Mouse (Mus musculus): Measurements from ENCODE around the gene Ppp1r32. TPM values are rescaled to one million over a fixed set of nuclear protein-coding genes. Genes with fewer than 3 reads are reported as not detected.

The Ppp1r32 gene
- polyA plus RNA-seq (2014; fragmentation: Nextera tagmentation; extraction: Ambion mirVana): 0.14 TPM in 1 of 2 replicates, not detected in the other

DNA sequence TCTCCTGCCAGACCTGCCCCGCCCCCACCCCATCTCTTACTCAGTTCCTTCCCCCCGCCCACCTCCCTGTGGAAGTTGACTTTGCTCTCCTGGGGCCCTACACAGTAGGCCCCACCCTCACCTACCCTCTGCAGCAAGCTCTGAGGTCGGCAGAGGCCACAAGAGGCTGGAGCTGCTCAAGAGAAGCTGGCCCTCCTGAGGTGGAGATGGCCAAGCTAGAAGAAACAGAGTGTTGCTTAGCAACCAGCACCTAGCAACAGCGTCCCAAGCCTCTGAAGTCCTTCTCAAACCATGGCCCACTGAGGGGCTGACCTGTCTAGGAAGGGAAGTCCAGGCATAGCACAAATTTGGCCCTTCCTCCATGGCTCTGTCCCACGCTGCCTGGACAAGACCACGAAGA is at the start of gene Ppp1r32:
Gene Ppp1r32, minus strand, starts transcription at position 226 of the 400 bp plus-strand sequence.
- Histone ChIP-seq H3K4me3 (ENCODE audit: low read depth, low read length) (no peak within 1 kb of the TSS), H3K9ac (ENCODE audit: low read length) (no peak within 1 kb of the TSS), H3K36me3 (ENCODE audit: control insufficient read depth, insufficient read depth, low read length) (no peaks in the 10 kb centered on the region), H3K9me3 (ENCODE audit: control insufficient read depth, low read length) (no peaks in the 10 kb centered on the region), H3K4me2 (ENCODE audit: low read length) (no peak within 1 kb of the TSS), H3K27me3 (replicated peaks; ENCODE audit: control insufficient read depth, insufficient read depth, low read length) (peaks cover 6% of the 10 kb centered on the region), H3K27ac (ENCODE audit: low read depth) (no peak within 1 kb of the TSS), H3K4me1 (replicated peaks; ENCODE audit: control insufficient read depth, insufficient read depth, low read length) (no peaks in the 10 kb centered on the region)
- 0 out of 2 replicates have a peak, but pooled peaks have one; percentile 13 for ATAC-seq (replicated peaks; ENCODE audit: low FRiP score, low TSS enrichment, low read depth)
- no peak for DNase-seq (ENCODE audit: low spot score)
- WGBS: 28% methylated on average over 6 of the region's 6 CpGs

GRCm38 (mm10) chr19:10530082-10530481 is 47.4 kb upstream of the Ppp1r32 start:
- H3K27me3 ChIP-seq (replicated peaks; ENCODE audit: control insufficient read depth, insufficient read depth, low read length): no peaks in the 10 kb centered on the region
- ATAC-seq (replicated peaks; ENCODE audit: low FRiP score, low TSS enrichment, low read depth) (no peak), DNase-seq (ENCODE audit: low spot score) (no peak)
- no peak overlapping the region for H3K27ac ChIP-seq (ENCODE audit: low read depth)
- 97% methylated on average over 1 of the region's 1 CpGs for WGBS
- peaks cover 15% of the 10 kb centered on the region for H3K4me1 ChIP-seq (replicated peaks; ENCODE audit: control insufficient read depth, insufficient read depth, low read length)
- H3K9ac ChIP-seq (ENCODE audit: low read length): no peak overlapping the region
- H3K9me3 ChIP-seq (ENCODE audit: control insufficient read depth, low read length): no peaks in the 10 kb centered on the region
- no peak overlapping the region for H3K4me2 ChIP-seq (ENCODE audit: low read length)
- H3K36me3 ChIP-seq (ENCODE audit: control insufficient read depth, insufficient read depth, low read length): peaks cover 76% of the 10 kb centered on the region
- no peak overlapping the region for H3K4me3 ChIP-seq (ENCODE audit: low read depth, low read length)

- DNase-seq (ENCODE audit: low spot score): no peak
- WGBS: under 1% methylated on average over 11 of the region's 11 CpGs
Observed at GRCm38 (mm10) chr19:10525910-10526309, 43.2 kb upstream of the Ppp1r32 start, which contains the start of gene Sdhaf2. Gene Sdhaf2, minus strand, starts transcription at chr19:10526142.

DNA sequence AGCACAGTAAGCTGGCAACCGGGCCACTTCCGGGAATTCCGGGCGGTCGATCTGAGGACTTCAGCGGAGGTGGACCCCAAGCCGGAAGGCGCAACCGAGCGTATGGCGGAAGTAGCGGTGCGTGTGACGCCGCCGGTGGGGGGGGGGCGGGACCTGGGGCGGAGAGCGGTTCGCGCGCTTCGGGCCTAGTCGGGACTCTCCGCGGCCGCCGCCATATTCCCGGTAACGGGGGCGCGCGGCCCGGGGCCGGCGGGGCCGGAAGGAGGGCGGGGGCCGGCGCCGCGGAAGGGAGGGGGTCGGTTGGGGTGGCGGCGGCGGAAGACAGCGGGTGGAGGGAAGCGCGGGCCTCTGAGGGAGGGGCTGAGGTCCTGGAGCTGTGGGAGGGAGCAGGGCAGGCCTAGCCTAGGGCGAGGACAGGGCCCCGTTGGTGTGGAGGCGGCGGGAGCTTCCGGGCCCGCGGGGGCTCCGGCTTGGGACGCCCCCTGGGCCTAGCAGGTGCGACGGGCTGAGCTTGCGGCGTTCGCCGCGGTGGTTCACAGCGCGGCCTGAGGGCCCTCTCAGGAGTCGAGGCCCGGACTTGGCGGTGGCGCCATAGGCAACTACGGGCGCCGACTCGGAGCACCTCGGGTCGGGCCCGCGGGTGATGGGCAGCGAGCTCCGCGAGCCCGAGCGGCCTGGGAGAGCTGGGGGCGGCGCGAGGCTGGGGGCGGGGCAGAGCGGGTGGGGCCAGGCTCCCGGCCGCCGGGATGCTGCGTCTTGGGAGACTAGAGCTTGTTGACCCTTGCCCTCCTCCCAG is 42.6 kb upstream of the Ppp1r32 start, which contains the start of gene Cpsf7:
Gene Cpsf7, plus strand, starts transcription at position 161 of the 796 bp plus-strand sequence.
- DNase-seq (ENCODE audit: low spot score): peak; percentile 95
- Histone ChIP-seq H3K4me3 (ENCODE audit: low read depth, low read length) (peak within 1 kb of the TSS; percentile 96), H3K9me3 (ENCODE audit: control insufficient read depth, low read length) (no peaks in the 10 kb centered on the region), H3K36me3 (ENCODE audit: control insufficient read depth, insufficient read depth, low read length) (peaks cover 30% of the 10 kb centered on the region), H3K27ac (ENCODE audit: low read depth) (peak within 1 kb of the TSS; percentile 98), H3K4me1 (replicated peaks; ENCODE audit: control insufficient read depth, insufficient read depth, low read length) (peaks cover 20% of the 10 kb centered on the region), H3K27me3 (replicated peaks; ENCODE audit: control insufficient read depth, insufficient read depth, low read length) (no peaks in the 10 kb centered on the region), H3K9ac (ENCODE audit: low read length) (peak within 1 kb of the TSS; percentile 97), H3K4me2 (ENCODE audit: low read length) (peak within 1 kb of the TSS; percentile 83)
- WGBS: 1% methylated on average over 69 of the region's 93 CpGs
- ATAC-seq (replicated peaks; ENCODE audit: low FRiP score, low TSS enrichment, low read depth): peak; percentile 95

More at GRCm38 (mm10) chr19:10525910-10526309, 43.2 kb upstream of the Ppp1r32 start, which contains the start of gene Sdhaf2:
- Histone ChIP-seq H3K9ac (ENCODE audit: low read length) (peak within 1 kb of the TSS; percentile 97), H3K4me2 (ENCODE audit: low read length) (peak within 1 kb of the TSS; percentile 83), H3K9me3 (ENCODE audit: control insufficient read depth, low read length) (no peaks in the 10 kb centered on the region), H3K4me3 (ENCODE audit: low read depth, low read length) (peak within 1 kb of the TSS; percentile 96), H3K27ac (ENCODE audit: low read depth) (peak within 1 kb of the TSS; percentile 98), H3K36me3 (ENCODE audit: control insufficient read depth, insufficient read depth, low read length) (peaks cover 36% of the 10 kb centered on the region), H3K4me1 (replicated peaks; ENCODE audit: control insufficient read depth, insufficient read depth, low read length) (peaks cover 20% of the 10 kb centered on the region), H3K27me3 (replicated peaks; ENCODE audit: control insufficient read depth, insufficient read depth, low read length) (no peaks in the 10 kb centered on the region)
- ATAC-seq (replicated peaks; ENCODE audit: low FRiP score, low TSS enrichment, low read depth): no peak

DNA sequence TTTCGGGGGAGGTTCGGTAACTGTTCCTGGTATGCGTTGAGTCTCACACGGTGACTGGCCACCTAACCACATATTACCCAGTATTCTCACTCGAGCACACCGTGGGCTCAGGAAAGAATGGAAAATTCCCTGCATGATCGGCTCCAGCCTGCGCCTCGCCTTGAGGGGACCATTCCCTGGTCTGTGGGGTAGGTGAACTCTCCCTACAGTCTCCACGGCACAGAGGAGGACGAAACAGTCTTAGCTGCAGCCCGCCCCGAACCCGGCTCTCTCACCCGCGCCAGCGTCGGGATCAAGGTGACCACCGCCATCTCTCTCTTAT is 42.0 kb upstream of the Ppp1r32 start:
- Histone ChIP-seq H3K9ac (ENCODE audit: low read length) (peak overlapping the region; percentile 97), H3K27me3 (replicated peaks; ENCODE audit: control insufficient read depth, insufficient read depth, low read length) (no peaks in the 10 kb centered on the region), H3K27ac (ENCODE audit: low read depth) (peak overlapping the region; percentile 98), H3K4me3 (ENCODE audit: low read depth, low read length) (peak overlapping the region; percentile 96), H3K9me3 (ENCODE audit: control insufficient read depth, low read length) (no peaks in the 10 kb centered on the region), H3K4me2 (ENCODE audit: low read length) (peak overlapping the region; percentile 83), H3K36me3 (ENCODE audit: control insufficient read depth, insufficient read depth, low read length) (peaks cover 25% of the 10 kb centered on the region), H3K4me1 (replicated peaks; ENCODE audit: control insufficient read depth, insufficient read depth, low read length) (peaks cover 20% of the 10 kb centered on the region)
- ATAC-seq (replicated peaks; ENCODE audit: low FRiP score, low TSS enrichment, low read depth): no peak
- 1% methylated on average over 19 of the region's 19 CpGs for WGBS
- no peak for DNase-seq (ENCODE audit: low spot score)

DNA sequence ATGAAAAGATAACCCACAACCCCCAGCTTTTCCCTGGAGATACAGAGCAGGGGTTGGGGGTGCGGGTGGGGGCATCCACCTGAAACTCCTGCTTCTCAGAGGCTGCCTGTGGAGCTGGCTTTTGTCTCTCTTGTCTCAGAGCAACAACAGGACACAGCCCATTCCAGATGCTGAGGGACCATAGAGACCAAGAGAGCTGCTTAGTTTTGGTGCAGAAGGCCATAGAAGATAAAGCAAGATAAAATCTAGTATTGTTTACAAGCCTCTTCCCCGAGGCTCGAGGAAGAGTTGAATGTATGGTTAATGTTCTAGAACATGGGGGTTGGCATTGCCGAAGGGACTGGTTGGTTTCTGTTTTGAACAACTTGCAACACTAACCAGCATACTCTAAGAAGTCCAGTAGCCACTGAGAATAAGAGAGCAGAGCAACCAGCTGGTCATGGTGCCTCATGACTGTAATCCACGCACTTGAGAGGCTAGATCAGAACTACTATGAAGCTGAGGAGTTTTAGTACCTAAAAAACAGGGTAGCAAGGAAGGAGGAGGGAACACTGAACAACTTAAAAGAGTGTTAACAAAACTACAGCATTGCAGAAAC is 40.9 kb upstream of the Ppp1r32 start:
- 70% methylated on average over 5 of the region's 5 CpGs for WGBS
- DNase-seq (ENCODE audit: low spot score): no peak
- H3K9ac ChIP-seq (ENCODE audit: low read length): peak overlapping the region; percentile 97; the same call in 1 of the 2 replicates
- no peaks in the 10 kb centered on the region for H3K27me3 ChIP-seq (replicated peaks; ENCODE audit: control insufficient read depth, insufficient read depth, low read length)
- H3K9me3 ChIP-seq (ENCODE audit: control insufficient read depth, low read length): no peaks in the 10 kb centered on the region
- H3K4me2 ChIP-seq (ENCODE audit: low read length): peak overlapping the region; percentile 83
- peak overlapping the region; percentile 96; the same call in 1 of the 2 replicates for H3K4me3 ChIP-seq (ENCODE audit: low read depth, low read length)
- H3K4me1 ChIP-seq (replicated peaks; ENCODE audit: control insufficient read depth, insufficient read depth, low read length): peaks cover 20% of the 10 kb centered on the region
- ATAC-seq (replicated peaks; ENCODE audit: low FRiP score, low TSS enrichment, low read depth): no peak
- no peak overlapping the region for H3K27ac ChIP-seq (ENCODE audit: low read depth)
- peaks cover 19% of the 10 kb centered on the region for H3K36me3 ChIP-seq (ENCODE audit: control insufficient read depth, insufficient read depth, low read length)

DNA sequence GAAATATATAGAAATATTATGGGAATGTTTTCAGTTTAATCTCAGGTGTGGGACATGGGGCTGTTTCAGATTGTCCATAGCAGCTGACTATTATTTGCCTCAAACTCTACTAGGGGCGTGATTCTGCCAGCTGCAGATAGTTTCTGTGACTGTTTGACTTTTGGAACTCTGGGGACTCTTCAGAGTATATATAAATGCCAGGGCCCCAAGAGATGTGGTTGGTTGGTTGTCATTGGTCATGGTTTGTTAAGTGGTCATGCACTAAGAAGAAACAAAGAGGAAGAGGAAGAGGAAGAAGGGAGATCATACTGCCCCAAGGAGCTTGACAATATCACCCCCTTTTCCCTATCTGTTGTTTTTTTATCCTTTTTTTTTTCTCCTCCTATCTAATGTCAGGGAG is 39.2 kb upstream of the Ppp1r32 start:
- Histone ChIP-seq H3K9ac (ENCODE audit: low read length) (no peak overlapping the region), H3K4me2 (ENCODE audit: low read length) (no peak overlapping the region), H3K27me3 (replicated peaks; ENCODE audit: control insufficient read depth, insufficient read depth, low read length) (no peaks in the 10 kb centered on the region), H3K4me3 (ENCODE audit: low read depth, low read length) (no peak overlapping the region), H3K4me1 (replicated peaks; ENCODE audit: control insufficient read depth, insufficient read depth, low read length) (peaks cover 16% of the 10 kb centered on the region), H3K36me3 (ENCODE audit: control insufficient read depth, insufficient read depth, low read length) (peaks cover 17% of the 10 kb centered on the region), H3K9me3 (ENCODE audit: control insufficient read depth, low read length) (no peaks in the 10 kb centered on the region), H3K27ac (ENCODE audit: low read depth) (no peak overlapping the region)
- ATAC-seq (replicated peaks; ENCODE audit: low FRiP score, low TSS enrichment, low read depth): no peak
- DNase-seq (ENCODE audit: low spot score): no peak
- 84% methylated on average over 1 of the region's 1 CpGs for WGBS

- ATAC-seq (replicated peaks; ENCODE audit: low FRiP score, low TSS enrichment, low read depth): no peak
- WGBS: 38% methylated on average over 1 of the region's 1 CpGs
- peaks cover 6% of the 10 kb centered on the region for H3K4me1 ChIP-seq (replicated peaks; ENCODE audit: control insufficient read depth, insufficient read depth, low read length)
Observed at GRCm38 (mm10) chr19:10520355-10520754, 37.6 kb upstream of the Ppp1r32 start.

More at GRCm38 (mm10) chr19:10520355-10520754, 37.6 kb upstream of the Ppp1r32 start:
- H3K9ac ChIP-seq (ENCODE audit: low read length): no peak overlapping the region
- H3K27me3 ChIP-seq (replicated peaks; ENCODE audit: control insufficient read depth, insufficient read depth, low read length): no peaks in the 10 kb centered on the region
- no peak overlapping the region for H3K4me2 ChIP-seq (ENCODE audit: low read length)
- peaks cover 21% of the 10 kb centered on the region for H3K36me3 ChIP-seq (ENCODE audit: control insufficient read depth, insufficient read depth, low read length)
- H3K27ac ChIP-seq (ENCODE audit: low read depth): no peak overlapping the region
- H3K9me3 ChIP-seq (ENCODE audit: control insufficient read depth, low read length): no peaks in the 10 kb centered on the region
- no peak for DNase-seq (ENCODE audit: low spot score)
- no peak overlapping the region for H3K4me3 ChIP-seq (ENCODE audit: low read depth, low read length)

Measured in intestine, embryonic 14.5 days (tissue).